ENCODE assay signal across 15 mouse cellular contexts in genomic region chr2:58516000-58516399, GRCm38 (mm10). TPM values are rescaled to one million over a fixed set of nuclear protein-coding genes. Genes with fewer than 3 reads are reported as not detected.
DNase-seq lines count a peak whose midpoint lies in the region; ATAC-seq and TF ChIP-seq lines count a peak whose summit lies in the region.
"Had no signal": no experiment of that assay in that cellular context is flagged by ENCODE, and none has a peak within 500 bp of the region (broad histone marks: within the 10 kb centered on the region; RNA-seq: fewer than 3 reads in every experiment).

No protein-coding gene starts in this region.

- no peak for TF ChIP-seq CTCF in heart, adult 2 months (IDR thresholded peaks at IDR 0.05)
- TF ChIP-seq CTCF in lung, embryonic 14.5 days (IDR thresholded peaks at IDR 0.05; ENCODE audit: low read depth): no peak
- TF ChIP-seq CTCF in liver, postnatal 0 days (IDR thresholded peaks at IDR 0.05; ENCODE audit: low read depth): no peak

- H3K4me2 ChIP-seq in lung, embryonic 14.5 days: peak overlapping the region; percentile 47
- H3K4me2 ChIP-seq in embryonic facial prominence, embryonic 14.5 days (ENCODE audit: low read depth, low read length): 0 out of 2 replicates have a peak overlapping the region, but pooled peaks have one; percentile 1
- no peak overlapping the region for H3K4me2 ChIP-seq in liver, postnatal 0 days (ENCODE audit: low read depth, low read length)
- H3K4me2 ChIP-seq: midbrain, embryonic 12.5 days had no signal

- H3K9ac ChIP-seq in heart, adult 2 months (ENCODE audit: low read depth, low read length): no peak overlapping the region
- no peak overlapping the region for H3K9ac ChIP-seq in lung, embryonic 14.5 days
- no peak overlapping the region for H3K9ac ChIP-seq in embryonic facial prominence, embryonic 14.5 days (ENCODE audit: low read depth, low read length)
- no peak overlapping the region for H3K9ac ChIP-seq in liver, postnatal 0 days (replicated peaks)
- H3K9ac ChIP-seq: midbrain, embryonic 12.5 days had no signal

- peaks cover 17% of the 10 kb centered on the region for H3K36me3 ChIP-seq in heart, adult 2 months (ENCODE audit: control insufficient read depth, insufficient read depth, low read length)
- H3K36me3 ChIP-seq in lung, embryonic 14.5 days (ENCODE audit: insufficient read depth): no peaks in the 10 kb centered on the region
- no peaks in the 10 kb centered on the region for H3K36me3 ChIP-seq in embryonic facial prominence, embryonic 14.5 days (ENCODE audit: control insufficient read depth, insufficient read depth, low read length)
- H3K36me3 ChIP-seq in liver, postnatal 0 days (replicated peaks; ENCODE audit: insufficient read depth, low read length): no peaks in the 10 kb centered on the region
- H3K36me3 ChIP-seq: midbrain, embryonic 12.5 days had no signal

- H3K4me1 ChIP-seq in heart, adult 2 months (ENCODE audit: control insufficient read depth, insufficient read depth, low read length): peaks cover 12% of the 10 kb centered on the region
- peaks cover 11% of the 10 kb centered on the region; the same call in 1 of the 2 replicates for H3K4me1 ChIP-seq in lung, embryonic 14.5 days (ENCODE audit: insufficient read depth)
- H3K4me1 ChIP-seq in embryonic facial prominence, embryonic 14.5 days (ENCODE audit: control insufficient read depth, insufficient read depth, low read length): peaks cover 17% of the 10 kb centered on the region
- H3K4me1 ChIP-seq in liver, postnatal 0 days (ENCODE audit: insufficient read depth): peaks cover 4% of the 10 kb centered on the region; the same call in 1 of the 2 replicates
- H3K4me1 ChIP-seq: midbrain, embryonic 12.5 days had no signal

- peak overlapping the region; percentile 43; the same call in 1 of the 2 replicates for H3K27ac ChIP-seq in heart, adult 2 months
- peak overlapping the region; percentile 26; the same call in 1 of the 2 replicates for H3K27ac ChIP-seq in lung, embryonic 14.5 days (ENCODE audit: low read depth)
- H3K27ac ChIP-seq in embryonic facial prominence, embryonic 14.5 days (replicated peaks; ENCODE audit: low read depth, low read length): peak overlapping the region; percentile 61
- peak overlapping the region; percentile 44 for H3K27ac ChIP-seq in liver, postnatal 0 days (ENCODE audit: low read depth)
- H3K27ac ChIP-seq: midbrain, embryonic 12.5 days had no signal

- H3K27me3 ChIP-seq in heart, adult 2 months (ENCODE audit: control insufficient read depth, insufficient read depth, low read length): no peaks in the 10 kb centered on the region
- H3K27me3 ChIP-seq in lung, embryonic 14.5 days (ENCODE audit: insufficient read depth, low read length): no peaks in the 10 kb centered on the region
- no peaks in the 10 kb centered on the region for H3K27me3 ChIP-seq in embryonic facial prominence, embryonic 14.5 days (replicated peaks; ENCODE audit: control insufficient read depth, insufficient read depth, low read length)
- H3K27me3 ChIP-seq in liver, postnatal 0 days (ENCODE audit: insufficient read depth, low read length): no peaks in the 10 kb centered on the region
- H3K27me3 ChIP-seq: CH12.LX; midbrain, embryonic 12.5 days had no signal

- no peak overlapping the region for H3K4me3 ChIP-seq in heart, adult 2 months
- no peak overlapping the region for H3K4me3 ChIP-seq in lung, embryonic 14.5 days (ENCODE audit: low read depth, low read length)
- H3K4me3 ChIP-seq in embryonic facial prominence, embryonic 14.5 days (ENCODE audit: low read depth, low read length): no peak overlapping the region
- H3K4me3 ChIP-seq in liver, postnatal 0 days (ENCODE audit: low read depth, low read length): no peak overlapping the region
- H3K4me3 ChIP-seq: midbrain, embryonic 12.5 days had no signal

- H3K79me2 ChIP-seq in heart, adult 2 months (replicated peaks; ENCODE audit: control insufficient read depth, insufficient read depth, low read length): no peaks in the 10 kb centered on the region; the same call in 1 of the 2 replicates

- TF ChIP-seq POLR2A in heart, adult 2 months (IDR thresholded peaks at IDR 0.05; ENCODE audit: insufficient read depth, low read depth, low read length): no peak

- peak; percentile 64; the same call in 1 of the 2 replicates for ATAC-seq in lung, embryonic 14.5 days (ENCODE audit: insufficient read depth)
- ATAC-seq in embryonic facial prominence, embryonic 14.5 days (ENCODE audit: low read depth): no peak
- no peak for ATAC-seq in liver, postnatal 0 days
- no peak for ATAC-seq in erythroid progenitor cell, adult 5-6 weeks (replicated peaks; ENCODE audit: low FRiP score, poor library complexity, severe bottlenecking)
- ATAC-seq: inflammation-experienced regulatory T-cells, adult 6 months had no signal

- DNase-seq in heart, adult 2 months: no peak
- DNase-seq in heart, postnatal 4 days: no peak
- DNase-seq in lung, embryonic 14.5 days: peak; percentile 73
- DNase-seq in lung, adult 18-20 months: no peak
- DNase-seq in embryonic facial prominence, embryonic 14.5 days (ENCODE audit: low spot score): no peak
- DNase-seq in liver, postnatal 0 days: no peak
- DNase-seq in gastrocnemius, postnatal 14 days: no peak
- DNase-seq: cerebellum, adult 2 months; thymus, postnatal 4 days had no signal

- WGBS in heart, adult 2 months: 29% methylated on average over 15 of the region's 15 CpGs
- 14% methylated on average over 15 of the region's 15 CpGs for WGBS in lung, embryonic 14.5 days
- WGBS in embryonic facial prominence, embryonic 14.5 days: 44% methylated on average over 15 of the region's 15 CpGs
- 44% methylated on average over 15 of the region's 15 CpGs for WGBS in liver, postnatal 0 days (ENCODE audit: insufficient replicate concordance)

- intact Hi-C loops in heart, adult 2 months (cut with DNase I): no loop called here
- intact Hi-C loops in gastrocnemius, postnatal 14 days (cut with DNase I; ENCODE audit: low total_unique reads): no loop called here

- no peak for TF ChIP-seq EP300 in heart, adult 2 months (IDR thresholded peaks at IDR 0.05; ENCODE audit: insufficient read depth, low read depth, low read length)
- TF ChIP-seq EP300 in liver, postnatal 0 days (IDR thresholded peaks at IDR 0.05; ENCODE audit: low read depth): no peak

- no peaks in the 10 kb centered on the region for H3K9me3 ChIP-seq in lung, embryonic 14.5 days (ENCODE audit: low read depth, low read length)
- H3K9me3 ChIP-seq in embryonic facial prominence, embryonic 14.5 days (ENCODE audit: control insufficient read depth, low read length): no peaks in the 10 kb centered on the region
- H3K9me3 ChIP-seq in liver, postnatal 0 days (ENCODE audit: low read length): no peaks in the 10 kb centered on the region
- H3K9me3 ChIP-seq: midbrain, embryonic 12.5 days had no signal

RNA-seq across cellular contexts. Expression of gene Gm17409, which starts 46.1 kb away (rescaled TPM):
- total RNA-seq in heart, adult 2 months (2021): not detected
- polyA plus RNA-seq in heart, adult 2 months (2012; rRNA removed): not detected in 2 replicates
- not detected for total RNA-seq in heart, postnatal 4 days (2021)
- polyA plus RNA-seq in lung, embryonic 14.5 days (2014; fragmentation: Nextera tagmentation; extraction: Ambion mirVana): 0.27 TPM in 1 of 2 replicates, not detected in the other
- polyA plus RNA-seq in embryonic facial prominence, embryonic 14.5 days (2014; fragmentation: Nextera tagmentation; extraction: Ambion mirVana): not detected in 2 replicates
- not detected in 2 replicates for polyA plus RNA-seq in liver, postnatal 0 days (2015; fragmentation: Nextera tagmentation; extraction: Ambion mirVana)
- not detected for total RNA-seq in gastrocnemius, postnatal 14 days (2021)
- total RNA-seq in erythroid progenitor cell, adult 5-6 weeks (2015; ENCODE audit: low replicate concordance): not detected in 2 replicates
- not detected in 2 replicates for total RNA-seq in erythroid progenitor cell, adult 5-6 weeks (2017; ENCODE audit: low replicate concordance)
- total RNA-seq: adrenal gland, adult 18-20 months; CH12.LX; left cerebral cortex, adult 18-20 months had no signal
- polyA plus RNA-seq: cerebellum, adult 2 months; inflammation-experienced regulatory T-cells, adult 6 months; midbrain, embryonic 12.5 days had no signal

RNA-seq across cellular contexts. Expression of gene Acvr1, which starts 51.0 kb away (rescaled TPM):
- 10 to 100 TPM; 14.6 to 15.7 TPM for total RNA-seq in heart, adult 2 months (2021)
- 7.4 and 12.1 TPM in 2 replicates for polyA plus RNA-seq in heart, adult 2 months (2012; rRNA removed)
- 10 to 100 TPM; 35.3 to 36.0 TPM for total RNA-seq in heart, postnatal 4 days (2021)
- 6.5 and 7.4 TPM in 2 replicates for polyA plus RNA-seq in lung, embryonic 14.5 days (2014; fragmentation: Nextera tagmentation; extraction: Ambion mirVana)
- 14.7 and 15.0 TPM in 2 replicates for polyA plus RNA-seq in embryonic facial prominence, embryonic 14.5 days (2014; fragmentation: Nextera tagmentation; extraction: Ambion mirVana)
- polyA plus RNA-seq in liver, postnatal 0 days (2015; fragmentation: Nextera tagmentation; extraction: Ambion mirVana): 2.7 and 2.8 TPM in 2 replicates
- total RNA-seq in gastrocnemius, postnatal 14 days (2021): 10 to 100 TPM; 10.4 to 18.4 TPM
- total RNA-seq in erythroid progenitor cell, adult 5-6 weeks (2015; ENCODE audit: low replicate concordance): 1.1 and 3.4 TPM in 2 replicates
- not detected in 2 replicates for total RNA-seq in erythroid progenitor cell, adult 5-6 weeks (2017; ENCODE audit: low replicate concordance)
- total RNA-seq: CH12.LX had no signal

RNA-seq across cellular contexts. Expression of gene Upp2, which starts 51.1 kb away (rescaled TPM):
- total RNA-seq in heart, adult 2 months (2021): 1 to 10 TPM; 2.2 to 3.3 TPM
- polyA plus RNA-seq in heart, adult 2 months (2012; rRNA removed): 3.0 and 5.1 TPM in 2 replicates
- total RNA-seq in heart, postnatal 4 days (2021): 1 to 10 TPM; 1.6 to 2.8 TPM
- 7.0 and 8.6 TPM in 2 replicates for polyA plus RNA-seq in lung, embryonic 14.5 days (2014; fragmentation: Nextera tagmentation; extraction: Ambion mirVana)
- 8.5 and 8.7 TPM in 2 replicates for polyA plus RNA-seq in embryonic facial prominence, embryonic 14.5 days (2014; fragmentation: Nextera tagmentation; extraction: Ambion mirVana)
- 45.7 and 55.8 TPM in 2 replicates for polyA plus RNA-seq in liver, postnatal 0 days (2015; fragmentation: Nextera tagmentation; extraction: Ambion mirVana)
- total RNA-seq in gastrocnemius, postnatal 14 days (2021): 1 to 10 TPM in 1 of 2 experiments, under 1 TPM in 1; 0.86 to 1.3 TPM
- not detected in 2 replicates for total RNA-seq in erythroid progenitor cell, adult 5-6 weeks (2015; ENCODE audit: low replicate concordance)
- 2.7 TPM in 1 of 2 replicates, not detected in the other for total RNA-seq in erythroid progenitor cell, adult 5-6 weeks (2017; ENCODE audit: low replicate concordance)
- total RNA-seq: CH12.LX had no signal
